Mouse (Mus musculus) ZHBTc4 (cell line): ENCODE measurements around the gene Cd300lb.

ENCODE experiments used
- DNase-seq: peaks from one replicate; pipeline ENCODE4 v3.0.0-alpha.2; 2011; ENCODE audit warnings: low read depth, low spot score

The Cd300lb gene

GRCm38 (mm10) chr11:114883251-114883789 lies 50.9 kb downstream of the Cd300lb start:
- no peak for DNase-seq

- no peak for DNase-seq
These were observed 53.6 kb downstream of the Cd300lb start for GRCm38 (mm10) chr11:114880589-114880988.

GRCm38 (mm10) chr11:114880185-114880584 lies 54.0 kb downstream of the Cd300lb start:
- DNase-seq = no peak

DNA sequence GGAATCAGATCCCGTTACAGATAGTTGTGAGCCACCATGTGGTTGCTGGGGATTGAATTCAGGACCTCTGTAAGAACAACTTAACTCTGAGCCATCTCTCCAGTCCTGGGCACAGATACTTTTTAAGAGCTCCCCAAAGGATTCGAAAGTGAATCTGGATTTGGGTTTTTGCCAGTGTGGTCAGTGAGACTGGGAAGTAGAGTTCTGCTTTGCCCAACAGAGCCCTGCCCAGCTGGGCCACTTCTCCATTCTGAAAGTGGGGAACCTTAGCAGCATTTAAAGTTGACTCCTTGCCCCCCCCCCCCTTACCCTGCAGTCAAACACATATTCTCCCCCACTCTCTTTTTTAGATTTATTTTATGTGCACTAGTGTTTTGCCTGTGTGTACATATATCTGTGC lies 54.5 kb downstream of the Cd300lb start:
- no peak for DNase-seq

GRCm38 (mm10) chr11:114877145-114877544 lies 57.0 kb downstream of the Cd300lb start:
- peak; percentile 44 for DNase-seq

DNA sequence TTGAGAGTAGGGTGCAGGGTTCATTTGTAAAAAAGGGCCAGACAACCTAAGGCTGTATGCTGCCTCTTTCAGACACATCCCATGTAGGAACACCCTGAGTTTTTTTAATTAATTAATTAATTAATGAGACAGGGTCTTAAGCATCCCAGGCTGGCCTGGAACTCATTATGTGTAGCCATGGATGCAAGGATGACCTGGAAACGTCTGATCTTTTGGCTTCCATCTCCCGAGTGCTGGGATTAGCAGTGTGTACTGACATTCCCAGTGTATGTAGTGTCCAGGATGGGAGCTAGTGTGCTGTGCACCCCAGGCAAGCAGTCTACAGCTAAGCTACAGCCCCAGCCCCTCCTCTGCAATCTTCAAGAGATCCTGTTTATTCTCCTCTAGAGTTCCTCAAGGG lies 57.6 kb downstream of the Cd300lb start:
- no peak for DNase-seq

GRCm38 (mm10) chr11:114876176-114876575 lies 58.0 kb downstream of the Cd300lb start:
- peak; percentile 54 for DNase-seq

DNA sequence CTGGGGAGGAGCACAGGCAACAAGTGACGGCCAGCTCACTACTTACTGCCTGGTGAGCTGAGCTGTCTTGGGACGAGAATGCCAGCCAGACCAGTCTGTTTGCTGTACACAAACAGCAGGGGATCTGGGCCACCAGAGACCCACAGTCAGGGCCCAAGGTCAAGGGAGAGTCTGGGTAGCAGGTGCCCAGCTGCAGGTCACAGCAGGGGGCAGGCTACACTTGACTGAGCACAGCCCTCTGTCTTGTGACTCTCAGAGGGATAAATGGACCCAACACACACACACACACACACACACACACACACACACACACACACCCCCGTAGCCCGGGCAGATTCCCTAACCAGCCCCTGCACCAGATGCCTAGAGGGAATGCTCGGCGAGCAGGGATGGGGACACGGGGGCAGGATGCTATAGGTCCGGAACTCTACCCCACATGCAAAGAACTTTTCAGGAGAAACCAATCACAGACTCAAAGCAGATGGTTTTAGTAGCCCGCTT lies 58.8 kb downstream of the Cd300lb start:
- peak; percentile 78 for DNase-seq

DNA sequence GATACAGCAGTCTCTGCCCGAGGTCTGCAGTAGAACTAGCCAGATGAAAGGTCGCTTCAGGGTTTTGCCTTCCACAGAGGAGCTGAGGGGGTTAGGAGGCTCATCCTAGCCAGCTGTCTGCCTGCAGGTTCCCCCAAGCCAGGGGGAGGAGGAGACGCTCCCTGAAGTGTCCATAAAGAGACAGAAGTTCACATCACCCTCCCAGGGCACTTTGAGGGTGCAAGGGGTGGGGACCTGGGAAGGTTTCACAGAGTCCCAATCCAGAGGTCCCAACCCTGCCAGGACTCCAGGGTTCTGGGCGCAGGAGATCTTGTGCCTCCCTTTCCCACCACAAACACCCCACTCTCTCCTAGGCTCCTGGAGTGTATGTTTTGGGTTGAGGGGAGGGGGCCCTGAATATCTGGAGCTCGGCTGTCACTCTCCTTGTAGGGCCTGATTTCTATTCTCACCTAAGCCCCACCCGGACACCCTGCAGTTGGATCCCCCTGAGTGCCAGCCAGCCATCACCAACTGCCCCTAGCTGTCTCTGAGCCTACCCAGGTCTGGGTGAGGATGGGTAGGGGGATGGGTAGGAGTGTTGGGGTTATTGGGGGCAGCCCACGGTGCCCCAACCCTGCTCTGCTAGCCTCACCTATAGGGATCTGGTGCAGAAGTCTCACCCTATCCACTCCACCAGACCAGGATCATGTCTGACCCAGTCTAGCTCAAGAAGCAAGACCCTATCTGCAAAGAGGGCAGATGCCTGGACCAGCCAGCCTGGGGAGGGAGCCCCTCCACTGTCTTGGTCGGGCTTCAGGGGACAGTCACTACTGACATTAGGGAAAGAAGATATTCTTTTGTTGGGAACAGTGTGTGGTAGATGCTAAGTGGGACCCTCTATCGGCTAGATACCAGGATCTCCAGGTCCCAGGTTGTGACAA lies 59.7 kb downstream of the Cd300lb start:
- no peak for DNase-seq

GRCm38 (mm10) chr11:114873022-114873817 lies 61.0 kb downstream of the Cd300lb start:
- peak; percentile 92 for DNase-seq
